Mouse (Mus musculus) lung, postnatal 0 days (tissue): ENCODE measurements at regions not wholly inside any gene's neighbourhood (a gene's known extent, or its start where the extent isn't known, plus 50 kb on each side); places are given as distances from the start of the nearest gene placed in this dataset.

Experiments
- CTCF ChIP-seq: IDR thresholded peaks from 2 replicates; pipeline ENCODE4 v1.5.1; 2016; ENCODE audit warnings: antibody characterized with exemption, mild to moderate bottlenecking
- EP300 ChIP-seq: IDR thresholded peaks from 2 replicates; pipeline ENCODE4 v1.6.1; 2016; ENCODE audit warnings: antibody characterized with exemption, mild to moderate bottlenecking, control low read depth

DNA sequence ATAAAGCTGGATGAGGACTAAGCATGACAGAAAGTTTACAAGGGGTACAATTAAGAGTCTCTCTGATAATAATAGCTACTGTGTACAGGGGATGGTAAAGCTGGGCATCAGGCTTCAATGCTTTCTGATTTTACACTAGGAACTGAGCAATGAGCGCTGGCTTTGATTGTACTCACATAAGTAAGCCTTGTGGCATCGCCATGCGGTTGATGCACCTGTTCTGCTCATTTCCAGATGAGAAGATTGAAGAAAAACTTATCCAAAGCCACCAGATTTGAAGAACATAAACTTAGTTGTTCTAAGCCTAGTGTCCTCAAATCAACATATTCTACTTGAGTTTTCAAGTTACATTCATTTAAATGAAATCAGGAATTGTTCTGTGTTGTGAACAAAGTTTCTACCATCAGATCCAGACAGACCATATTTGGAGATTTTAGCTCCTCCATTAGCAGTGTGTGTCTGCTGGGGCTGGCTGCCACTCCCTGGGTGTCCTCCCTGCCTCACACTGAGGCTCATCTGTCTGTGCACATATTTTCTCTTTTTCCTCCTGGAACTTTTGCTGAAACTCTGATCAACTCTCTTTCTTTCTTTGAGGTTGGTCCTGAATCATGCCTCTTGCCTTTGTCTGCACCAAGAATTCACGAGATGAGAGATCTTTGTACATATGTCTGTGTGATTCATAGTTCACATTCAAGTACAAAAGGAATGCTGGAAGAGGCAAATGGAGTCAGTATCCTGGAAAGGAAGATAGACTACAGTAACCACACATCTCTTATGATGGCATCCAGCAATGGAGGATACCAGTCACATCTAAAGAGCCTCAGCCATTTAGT, 68.2 kb upstream of the Ifne start:
- TF ChIP-seq CTCF (no peak), EP300 (no peak)
